Mouse (Mus musculus) liver, embryonic 13.5 days (tissue): Measurements from ENCODE around the gene Adssl1. TPM values are rescaled to one million over a fixed set of nuclear protein-coding genes. Genes with fewer than 3 reads are reported as not detected.
A peak's percentile ranks its signal among the peaks of the same experiment; 100 is the strongest.

ENCODE experiments used
- ATAC-seq: fragments of 200-750 bp; cut with Nextera tagmentation; 2 replicates; pipeline ENCODE4 v1.8.0; 2017; ENCODE audit warnings: low read depth, mild to moderate bottlenecking, moderate number of reproducible peaks, moderate library complexity
- DNase-seq: peaks from one replicate; pipeline ENCODE4 v3.0.0; 2022
- H3K27ac ChIP-seq: fragments of 300-500 bp; sonication (generic); 2 replicates; pipeline ENCODE4 v1.5.1; 2015; ENCODE audit warnings: moderate library complexity, mild to moderate bottlenecking, inconsistent platforms
- H3K27me3 ChIP-seq: fragments of 300-500 bp; sonication (generic); 2 replicates; pipeline ENCODE4 v1.6.1; 2015; ENCODE audit warnings: mild to moderate bottlenecking, inconsistent platforms
- H3K36me3 ChIP-seq: fragments of 300-500 bp; sonication (generic); 2 replicates; pipeline ENCODE4 v1.6.1; 2015; ENCODE audit warnings: mild to moderate bottlenecking, inconsistent platforms
- H3K4me1 ChIP-seq: fragments of 300-500 bp; sonication (generic); replicated peaks from 2 replicates; pipeline ENCODE4 v1.6.1; 2015; ENCODE audit warnings: inconsistent platforms
- H3K4me2 ChIP-seq: fragments of 300-500 bp; sonication (generic); 2 replicates; pipeline ENCODE4 v1.6.1; 2015; ENCODE audit warnings: inconsistent platforms, mild to moderate bottlenecking, moderate library complexity
- H3K4me3 ChIP-seq: fragments of 300-500 bp; sonication (generic); replicated peaks from 2 replicates; pipeline ENCODE4 v1.5.1; 2015; ENCODE audit warnings: mild to moderate bottlenecking, inconsistent platforms
- H3K9ac ChIP-seq: fragments of 300-500 bp; sonication (generic); 2 replicates; pipeline ENCODE4 v1.6.1; 2015; ENCODE audit warnings: mild to moderate bottlenecking, inconsistent platforms
- H3K9me3 ChIP-seq: fragments of 300-500 bp; sonication (generic); replicated peaks from 2 replicates; pipeline ENCODE4 v1.6.1; 2016; ENCODE audit warnings: inconsistent platforms
- WGBS: fragments of 180-500 bp; shearing (Covaris S2); methylation state at CpG from one replicate; pipeline ENCODE4 v1.1.7; 2015; ENCODE audit not compliant: insufficient replicate concordance; 5-methylcytosine and 5-hydroxymethylcytosine counted together
- polyA plus RNA-seq: library from polyadenylated mRNA; unstranded; fragments of >200 nt; fragmentation: Nextera tagmentation; extraction: Ambion mirVana; gene quantifications from 2 replicates; pipeline ENCODE4 v1.2.1, GENCODE M21; 2015

Adssl1 gene
- polyA plus RNA-seq, 1 experiment from 2014 or later, result 6.7 TPM

DNA sequence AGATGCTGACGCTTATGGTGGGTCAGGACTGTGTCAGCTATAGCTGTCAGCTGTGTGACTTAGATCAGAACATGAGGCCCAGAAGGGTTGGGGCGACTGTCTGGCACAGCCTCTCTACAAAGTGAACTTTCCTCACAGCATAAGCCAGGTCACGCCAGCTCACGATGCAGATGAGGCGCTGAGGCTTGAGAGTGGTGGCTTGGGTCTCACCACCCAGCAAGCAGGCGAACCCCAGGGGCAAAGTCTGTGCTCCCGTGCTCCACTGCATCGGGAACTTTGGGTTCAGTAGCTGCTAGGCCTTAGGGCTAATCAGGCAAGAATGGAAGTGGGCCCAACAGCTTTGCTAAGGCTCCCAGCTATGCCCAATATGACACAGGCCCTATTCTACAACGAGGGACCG lies 10.8 kb upstream of the Adssl1 start:
- no peak overlapping the region for H3K4me2 ChIP-seq
- ATAC-seq, result no peak
- H3K4me1 ChIP-seq, result 0 out of 2 replicates have a peak, but pooled peaks cover 3% of the 10 kb centered on the region
- no peaks in the 10 kb centered on the region for H3K9me3 ChIP-seq
- no peak overlapping the region for H3K27ac ChIP-seq
- DNase-seq, result no peak
- WGBS, result 78% methylated on average over 10 of the region's 10 CpGs
- H3K4me3 ChIP-seq, result no peak overlapping the region
- H3K27me3 ChIP-seq, result no peaks in the 10 kb centered on the region
- peaks cover 44% of the 10 kb centered on the region for H3K36me3 ChIP-seq
- no peak overlapping the region for H3K9ac ChIP-seq

DNA sequence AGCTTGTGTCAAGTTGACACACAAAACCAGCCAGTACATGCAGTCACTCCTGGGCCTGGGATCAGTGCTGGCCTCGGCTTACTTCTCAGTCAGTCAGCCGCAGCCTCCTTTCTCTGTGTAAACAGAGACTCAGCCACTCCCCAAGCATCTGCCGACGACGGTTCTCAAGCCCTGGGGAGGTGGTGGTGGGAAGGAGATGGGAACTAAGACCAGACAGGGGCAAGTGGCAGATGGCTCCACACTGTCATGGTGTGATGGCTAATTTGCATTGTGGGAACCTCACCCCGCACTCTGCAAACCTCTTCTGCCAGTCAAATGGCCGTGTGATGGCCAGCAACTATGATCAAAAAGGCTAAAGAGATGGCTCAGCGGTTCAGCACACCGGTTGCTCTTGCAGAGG lies 3.2 kb upstream of the Adssl1 start:
- no peak for ATAC-seq
- Histone ChIP-seq H3K4me2 (no peak overlapping the region), H3K9ac (no peak overlapping the region), H3K27me3 (peaks cover 30% of the 10 kb centered on the region), H3K36me3 (peaks cover 8% of the 10 kb centered on the region; the same call in 1 of the 2 replicates), H3K4me3 (no peak overlapping the region), H3K27ac (no peak overlapping the region), H3K4me1 (peaks cover 50% of the 10 kb centered on the region), H3K9me3 (no peaks in the 10 kb centered on the region)
- DNase-seq, result no peak
- WGBS, result 53% methylated on average over 9 of the region's 9 CpGs

DNA sequence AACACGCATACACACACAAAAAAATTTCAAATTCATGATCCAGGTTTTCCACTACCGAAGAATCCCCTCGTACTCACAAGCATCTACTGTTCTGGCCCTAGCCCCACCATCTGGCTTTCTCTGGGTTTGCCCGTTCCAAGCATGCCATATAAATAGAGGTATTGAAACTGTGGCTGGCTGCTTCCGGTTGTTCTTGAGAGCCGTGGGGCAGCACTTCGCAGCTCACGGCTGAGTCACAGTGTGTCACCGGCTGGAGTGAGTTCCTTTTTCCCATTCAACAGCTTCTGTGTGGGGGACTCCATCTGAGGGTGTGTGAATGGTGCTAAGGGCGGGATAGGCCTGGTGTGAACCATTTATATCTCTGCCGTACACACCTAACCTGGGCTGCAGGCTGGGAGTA lies 2.7 kb upstream of the Adssl1 start:
- no peak for ATAC-seq
- 41% methylated on average over 11 of the region's 11 CpGs for WGBS
- H3K9me3 ChIP-seq, result no peaks in the 10 kb centered on the region
- no peak overlapping the region for H3K9ac ChIP-seq
- peaks cover 55% of the 10 kb centered on the region for H3K4me1 ChIP-seq
- H3K27ac ChIP-seq, result peak overlapping the region; percentile 54; the same call in 1 of the 2 replicates
- DNase-seq, result no peak
- H3K36me3 ChIP-seq, result peaks cover 4% of the 10 kb centered on the region; the same call in 1 of the 2 replicates
- no peak overlapping the region for H3K4me2 ChIP-seq
- no peak overlapping the region for H3K4me3 ChIP-seq
- H3K27me3 ChIP-seq, result peaks cover 32% of the 10 kb centered on the region

DNA sequence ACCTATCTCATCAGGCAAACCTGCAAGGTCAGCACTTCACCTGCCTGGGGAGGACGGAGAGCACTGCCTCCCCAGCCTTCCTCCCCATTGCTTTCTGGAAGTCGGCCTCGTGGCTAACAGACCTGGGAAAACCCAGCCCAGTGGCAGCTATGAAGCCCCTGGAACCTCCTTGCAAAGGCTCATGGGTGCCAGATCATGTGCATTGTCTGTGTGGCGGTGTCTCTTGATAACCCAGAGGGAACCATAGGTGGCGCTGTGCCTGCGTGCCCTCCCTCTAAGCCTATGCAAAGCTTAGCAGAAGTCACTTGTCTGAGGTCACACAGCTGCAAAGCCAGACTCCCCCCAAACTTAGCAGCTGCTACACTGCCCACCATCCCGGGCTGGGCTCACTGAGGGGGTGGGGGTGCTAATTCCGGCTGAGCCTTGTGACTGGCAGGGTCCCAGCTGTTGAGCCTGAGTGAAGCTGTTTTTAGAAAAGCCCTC lies 1.9 kb upstream of the Adssl1 start:
- Histone ChIP-seq H3K4me3 (no peak overlapping the region), H3K27me3 (peaks cover 35% of the 10 kb centered on the region), H3K4me1 (peaks cover 57% of the 10 kb centered on the region), H3K36me3 (no peaks in the 10 kb centered on the region; the same call in 1 of the 2 replicates), H3K9me3 (no peaks in the 10 kb centered on the region), H3K27ac (peak overlapping the region; percentile 54; the same call in 1 of the 2 replicates), H3K9ac (no peak overlapping the region), H3K4me2 (no peak overlapping the region)
- ATAC-seq, result peak; percentile 55
- 5% methylated on average over 8 of the region's 8 CpGs for WGBS
- peak; percentile 54 for DNase-seq

DNA sequence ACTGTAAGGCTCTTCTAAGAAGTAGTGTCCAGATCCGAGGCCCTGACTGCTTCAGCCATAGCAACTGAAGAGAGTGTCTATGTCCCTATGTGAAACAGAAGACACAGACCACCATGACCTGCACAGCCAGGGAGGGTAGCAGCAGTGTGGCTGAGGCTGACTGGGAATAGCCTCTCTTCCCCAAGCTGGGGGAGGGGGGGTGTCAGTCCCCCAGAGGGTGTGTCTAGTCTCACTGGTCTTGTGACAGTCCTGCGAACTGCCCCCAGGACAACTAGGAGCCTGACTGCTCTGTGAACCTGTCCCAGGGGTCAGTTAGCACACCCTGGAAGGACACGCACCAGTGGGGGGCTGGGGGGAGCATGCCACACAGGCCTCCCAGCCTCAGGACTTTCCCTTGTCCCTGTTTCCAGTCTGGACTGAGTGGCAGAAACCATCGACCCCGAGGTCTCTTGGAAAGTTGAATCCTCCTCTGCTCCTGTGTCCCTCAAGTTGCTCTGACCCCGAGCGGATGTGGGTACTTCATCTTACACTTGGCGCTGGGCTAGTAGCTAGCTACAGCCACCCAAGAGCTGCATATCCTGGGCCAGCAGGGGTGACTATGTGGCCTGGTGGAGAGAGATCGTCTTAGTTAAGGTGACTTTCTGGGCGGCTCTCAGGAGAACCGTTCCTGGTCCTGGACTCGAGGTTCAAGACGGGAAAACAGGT lies 712 bp upstream of the Adssl1 start:
- peak overlapping the region; percentile 87 for H3K4me2 ChIP-seq
- H3K9ac ChIP-seq, result peak overlapping the region; percentile 72
- no peak; the same call in 1 of the 2 replicates for ATAC-seq
- H3K4me1 ChIP-seq, result peaks cover 65% of the 10 kb centered on the region
- H3K4me3 ChIP-seq, result peak overlapping the region; percentile 59
- peaks cover 35% of the 10 kb centered on the region for H3K27me3 ChIP-seq
- no peaks in the 10 kb centered on the region for H3K9me3 ChIP-seq
- H3K36me3 ChIP-seq, result no peaks in the 10 kb centered on the region; the same call in 1 of the 2 replicates
- 13% methylated on average over 13 of the region's 13 CpGs for WGBS
- DNase-seq, result no peak
- H3K27ac ChIP-seq, result peak overlapping the region; percentile 55; the same call in 1 of the 2 replicates

DNA sequence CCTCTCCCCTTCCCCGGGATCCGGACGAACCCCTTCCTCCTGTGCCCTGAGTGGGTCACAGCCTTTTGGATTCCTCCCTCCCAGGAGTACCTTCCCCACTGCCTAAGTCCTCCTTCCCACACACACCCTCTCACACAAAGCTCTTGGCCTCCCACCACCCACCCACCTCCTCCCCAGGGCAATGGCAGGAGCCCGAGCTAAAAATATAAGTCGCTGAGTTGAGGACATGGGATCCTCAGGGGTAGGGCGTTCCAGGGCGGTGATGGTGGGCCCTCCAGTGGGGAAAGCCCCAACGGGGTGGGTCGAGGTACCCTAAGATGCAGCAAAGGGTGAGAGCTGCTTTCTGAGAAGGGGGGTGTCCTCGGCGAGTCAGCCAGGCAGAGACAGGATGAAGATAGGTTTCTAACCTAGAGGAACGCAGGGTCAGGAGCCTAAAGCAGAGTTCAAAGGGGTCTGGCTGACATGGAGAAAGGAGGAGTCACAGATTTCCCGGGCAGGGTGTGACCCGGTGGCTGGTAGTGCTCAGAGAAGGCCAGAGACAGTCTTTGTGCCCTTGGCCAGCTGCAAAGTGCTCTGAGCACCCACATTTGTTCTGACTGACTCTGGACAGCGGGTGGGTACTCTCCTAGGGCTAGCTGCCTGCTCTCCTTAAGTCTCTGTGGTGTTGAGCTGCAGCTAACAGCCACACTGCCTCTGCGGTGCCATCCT lies 663 bp downstream of the Adssl1 start:
- ATAC-seq (no peak), DNase-seq (no peak)
- Histone ChIP-seq H3K27ac (peak overlapping the region; percentile 55), H3K27me3 (peaks cover 35% of the 10 kb centered on the region), H3K36me3 (no peaks in the 10 kb centered on the region), H3K4me3 (peak overlapping the region; percentile 59), H3K4me2 (peak overlapping the region; percentile 87), H3K9me3 (no peaks in the 10 kb centered on the region), H3K4me1 (peaks cover 67% of the 10 kb centered on the region), H3K9ac (peak overlapping the region; percentile 72)
- 10% methylated on average over 16 of the region's 16 CpGs for whole genome bisulfite sequencing

DNA sequence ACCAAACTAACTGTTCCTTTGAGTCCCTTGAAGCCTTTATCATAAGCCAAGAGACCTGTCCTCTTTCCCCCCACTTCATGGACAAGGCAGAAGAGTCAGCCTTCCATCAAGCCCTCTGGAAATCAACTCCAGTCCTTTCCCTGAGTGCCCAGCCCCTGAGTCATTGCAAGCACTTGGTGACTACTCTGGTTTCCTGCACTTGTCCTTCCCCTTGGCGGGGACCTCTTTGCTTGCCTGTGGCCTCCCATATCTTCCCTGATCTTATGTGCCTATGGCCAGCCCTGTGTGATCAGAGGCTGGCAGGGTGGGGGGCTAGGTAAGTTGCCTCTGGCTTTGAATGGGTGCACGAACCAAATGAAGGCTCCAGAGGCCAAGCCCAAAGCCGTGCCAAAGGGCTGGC lies 2.1 kb downstream of the Adssl1 start:
- Histone ChIP-seq H3K4me1 (peaks cover 76% of the 10 kb centered on the region), H3K9ac (no peak overlapping the region), H3K27me3 (peaks cover 35% of the 10 kb centered on the region), H3K9me3 (no peaks in the 10 kb centered on the region), H3K4me2 (peak overlapping the region; percentile 87; the same call in 1 of the 2 replicates), H3K4me3 (no peak overlapping the region), H3K27ac (no peak overlapping the region), H3K36me3 (no peaks in the 10 kb centered on the region)
- no peak for ATAC-seq
- WGBS, result 41% methylated on average over 3 of the region's 3 CpGs
- DNase-seq, result no peak

DNA sequence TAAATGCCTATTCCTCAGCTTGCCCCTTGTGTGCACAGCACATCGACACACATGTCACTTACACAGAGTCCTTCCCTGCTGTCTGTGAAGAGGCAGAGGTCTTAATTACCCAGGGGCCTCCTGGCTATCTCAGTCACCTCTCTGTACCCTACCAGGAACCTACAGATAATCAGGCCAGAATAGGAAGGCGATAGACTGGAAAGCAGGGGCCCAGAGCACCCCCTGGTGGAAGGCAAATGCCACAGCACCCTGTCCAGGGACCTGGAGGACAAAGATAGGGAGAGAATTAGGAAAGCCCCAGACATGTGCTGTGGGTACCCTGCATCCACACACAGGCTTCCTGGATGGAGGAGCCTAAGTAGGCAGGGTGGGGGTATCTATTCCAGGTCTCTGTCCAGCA lies 3.9 kb downstream of the Adssl1 start:
- Histone ChIP-seq H3K9me3 (no peaks in the 10 kb centered on the region), H3K4me3 (no peak overlapping the region), H3K9ac (no peak overlapping the region), H3K36me3 (no peaks in the 10 kb centered on the region), H3K4me2 (no peak overlapping the region), H3K27me3 (peaks cover 34% of the 10 kb centered on the region), H3K4me1 (peaks cover 71% of the 10 kb centered on the region), H3K27ac (no peak overlapping the region)
- DNase-seq (peak; percentile 69), ATAC-seq (peak; percentile 51)
- 8% methylated on average over 2 of the region's 2 CpGs for WGBS

DNA sequence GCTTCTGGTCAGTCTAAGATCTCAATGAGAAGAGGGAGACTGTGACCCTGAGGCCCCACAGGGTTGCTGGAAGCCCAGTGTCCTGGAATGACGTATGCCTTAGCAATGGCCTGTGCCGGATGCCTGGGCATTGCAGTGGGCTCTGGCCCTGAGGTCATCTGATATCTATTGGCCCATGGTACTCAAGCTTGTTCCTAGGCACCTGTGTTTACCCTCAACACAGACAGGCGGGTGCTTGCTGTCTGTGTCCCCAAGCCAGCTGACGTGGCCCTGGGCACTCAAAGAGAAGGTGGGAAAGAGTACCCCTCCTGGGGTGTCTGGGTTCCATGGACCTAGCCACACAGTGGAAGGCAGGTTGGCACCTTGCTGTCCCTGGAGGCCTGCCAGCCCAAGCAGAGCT lies 5.9 kb downstream of the Adssl1 start:
- Histone ChIP-seq H3K27me3 (peaks cover 14% of the 10 kb centered on the region), H3K4me2 (no peak overlapping the region), H3K27ac (no peak overlapping the region), H3K36me3 (no peaks in the 10 kb centered on the region), H3K9me3 (no peaks in the 10 kb centered on the region), H3K4me1 (peaks cover 68% of the 10 kb centered on the region), H3K9ac (no peak overlapping the region), H3K4me3 (no peak overlapping the region)
- 73% methylated on average over 4 of the region's 4 CpGs for WGBS
- DNase-seq, result no peak
- no peak for ATAC-seq

DNA sequence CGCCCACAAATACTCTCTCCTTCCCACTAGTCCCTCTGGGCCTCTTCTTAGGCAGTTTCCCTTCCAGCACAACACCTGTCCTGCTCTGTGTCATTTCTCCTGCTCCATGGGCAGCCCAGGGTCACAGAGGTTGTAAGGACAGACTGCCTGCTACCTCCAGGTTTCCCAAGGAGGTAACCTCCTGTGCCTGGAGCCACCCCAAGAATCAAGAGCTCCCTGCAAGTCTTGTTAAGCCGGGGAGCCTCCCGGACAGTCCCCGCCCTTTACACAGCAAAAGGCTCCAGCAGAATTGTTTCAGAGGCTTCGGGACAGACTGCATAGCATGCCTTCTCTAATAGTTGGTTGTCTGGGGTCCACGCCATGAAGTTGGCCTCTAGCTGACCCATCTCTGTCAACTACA lies 6.6 kb downstream of the Adssl1 start:
- 53% methylated on average over 6 of the region's 6 CpGs for WGBS
- ATAC-seq (no peak), DNase-seq (no peak)
- Histone ChIP-seq H3K4me1 (peaks cover 68% of the 10 kb centered on the region), H3K4me2 (no peak overlapping the region), H3K4me3 (no peak overlapping the region), H3K27ac (no peak overlapping the region), H3K36me3 (no peaks in the 10 kb centered on the region), H3K27me3 (peaks cover 7% of the 10 kb centered on the region), H3K9me3 (no peaks in the 10 kb centered on the region), H3K9ac (no peak overlapping the region)

DNA sequence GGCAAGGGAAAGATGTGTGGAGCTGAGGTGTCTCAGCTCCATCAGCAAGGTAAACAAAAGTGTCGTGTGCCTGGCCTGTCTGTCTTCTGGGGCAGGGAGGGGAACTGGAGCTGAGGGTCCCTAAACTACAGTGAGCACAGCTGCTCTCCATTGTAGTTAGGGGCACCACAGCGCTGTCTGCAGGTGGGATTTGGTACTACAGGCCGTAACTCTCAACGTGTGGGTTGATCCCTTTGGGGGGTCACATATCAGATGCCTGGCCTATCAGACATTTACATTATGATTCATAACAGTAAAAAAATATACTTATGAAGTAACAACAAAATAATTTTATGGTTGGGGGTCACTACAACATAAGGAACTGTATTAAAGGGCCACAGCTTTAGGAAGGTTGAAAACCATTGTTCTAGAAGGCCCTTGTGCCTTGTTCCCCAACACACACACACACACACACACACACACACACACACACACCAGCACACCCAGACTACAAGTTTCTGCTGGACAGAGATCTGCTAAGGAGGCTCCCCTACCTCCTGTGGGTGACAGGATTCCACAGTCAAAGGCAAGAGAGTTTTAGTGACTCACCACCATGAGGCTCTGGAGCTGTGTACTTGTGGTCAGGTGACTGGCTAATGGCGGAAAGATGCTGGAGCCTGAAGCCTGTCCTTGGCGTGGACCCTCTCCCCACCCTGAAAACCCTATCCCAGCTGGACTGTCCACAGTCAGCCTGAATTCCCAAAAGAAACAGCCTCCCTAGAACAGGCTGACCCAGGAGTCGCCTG lies 7.4 kb downstream of the Adssl1 start:
- H3K4me3 ChIP-seq, result no peak overlapping the region
- no peak overlapping the region for H3K9ac ChIP-seq
- peak overlapping the region; percentile 8; the same call in 1 of the 2 replicates for H3K27ac ChIP-seq
- DNase-seq (no peak), ATAC-seq (no peak)
- no peaks in the 10 kb centered on the region for H3K36me3 ChIP-seq
- 0 out of 2 replicates have a peak, but pooled peaks cover 2% of the 10 kb centered on the region for H3K27me3 ChIP-seq
- peaks cover 68% of the 10 kb centered on the region for H3K4me1 ChIP-seq
- WGBS, result 50% methylated on average over 7 of the region's 7 CpGs
- H3K9me3 ChIP-seq, result no peaks in the 10 kb centered on the region
- no peak overlapping the region for H3K4me2 ChIP-seq
